Mouse (Mus musculus) G1E (cell line): ENCODE data around the gene 4933406M09Rik.

Experiments used
- CTCF ChIP-seq: IDR thresholded peaks from 2 replicates; pipeline ENCODE4 v1.5.1; 2012; ENCODE audit warnings: low read depth, low read length, inconsistent platforms, mixed read lengths
- GATA1 ChIP-seq: IDR thresholded peaks from 2 replicates; pipeline ENCODE4 v1.6.1; 2012; ENCODE audit warnings: borderline replicate concordance, low read length, inconsistent platforms, mixed read lengths
- TAL1 ChIP-seq: conservative IDR thresholded peaks from 2 replicates; pipeline ENCODE4 v1.6.1; 2012; ENCODE audit warnings: low read depth, low read length, inconsistent platforms, mixed read lengths

GRCm38 (mm10) chr1:134415168-134415831 is 29.6 kb downstream of the 4933406M09Rik start, which contains the start of gene Adipor1:
- TF ChIP-seq CTCF (no peak), TAL1 (no peak), GATA1 (no peak)
